Mouse (Mus musculus): ENCODE results near the gene Pom121. TPM values are rescaled to one million over a fixed set of nuclear protein-coding genes. Genes with fewer than 3 reads are reported as not detected.
A peak's percentile ranks its signal among the peaks of the same experiment; 100 is the strongest.

The Pom121 gene
- polyA plus RNA-seq, 2 experiments: 5.4 to 7.6 TPM

DNA sequence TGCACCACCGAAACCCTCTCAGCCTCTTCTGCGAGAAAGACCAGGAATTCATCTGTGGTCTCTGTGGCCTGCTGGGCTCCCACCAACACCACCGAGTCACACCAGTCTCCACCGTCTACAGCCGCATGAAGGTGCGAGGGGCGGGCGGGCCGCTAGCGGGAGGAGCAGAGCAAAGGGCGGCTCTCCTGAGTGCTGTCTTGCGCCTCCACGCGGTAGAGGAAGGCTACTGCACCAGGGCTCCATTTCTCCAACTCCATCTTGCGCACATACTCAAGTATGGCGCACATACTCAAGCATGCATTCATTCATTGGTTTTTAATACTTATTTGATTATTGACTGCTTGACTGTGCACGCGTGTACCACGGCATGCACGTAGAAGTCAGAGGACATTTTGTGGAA lies 40.8 kb downstream of the Pom121 start:
- Histone ChIP-seq H3K27ac (no peak overlapping the region), H3K9ac (replicated peaks) (no peak overlapping the region), H3K27me3 (ENCODE audit: control insufficient read depth, insufficient read depth, low read length) (no peaks in the 10 kb centered on the region; the same call in 1 of the 2 replicates), H3K4me3 (ENCODE audit: insufficient read depth in 1 of 2, low read depth in 2 of 2, low read length in 2 of 2) (no peak overlapping the region), H3K4me2 (ENCODE audit: low read depth) (no peak overlapping the region), H3K36me3 (replicated peaks; ENCODE audit: control insufficient read depth, insufficient read depth, low read depth) (no peaks in the 10 kb centered on the region), H3K4me1 (replicated peaks; ENCODE audit: control insufficient read depth in 2 of 2, insufficient read depth in 2 of 2, low read length in 1 of 2) (no peaks in the 10 kb centered on the region), H3K9me3 (ENCODE audit: control insufficient read depth, low read length) (no peaks in the 10 kb centered on the region)
- 17% methylated on average over 20 of the region's 20 CpGs for WGBS (ENCODE audit: insufficient replicate concordance)
- DNase-seq (ENCODE audit: low read depth in 3 of 3, low spot score in 3 of 3) (peak in 1 of 3 experiments; percentile 16), ATAC-seq (ENCODE audit: insufficient read depth) (no peak)
- TF ChIP-seq CTCF (IDR thresholded peaks at IDR 0.05; ENCODE audit: low read depth): peak; percentile 72
- no peak for TF ChIP-seq EP300 (IDR thresholded peaks at IDR 0.05; ENCODE audit: low read depth)

GRCm38 (mm10) chr5:135352995-135353394 lies 41.4 kb downstream of the Pom121 start, which contains the start of gene Trim50:
TSS of gene Trim50 (plus strand) at chr5:135353295.
- no peak for TF ChIP-seq CTCF (IDR thresholded peaks at IDR 0.05; ENCODE audit: low read depth)
- no peak for TF ChIP-seq EP300 (IDR thresholded peaks at IDR 0.05; ENCODE audit: low read depth)
- H3K36me3 ChIP-seq (replicated peaks; ENCODE audit: control insufficient read depth, insufficient read depth, low read depth): no peaks in the 10 kb centered on the region
- no peak within 1 kb of the TSS for H3K4me2 ChIP-seq (ENCODE audit: low read depth)
- WGBS (ENCODE audit: insufficient replicate concordance): 49% methylated on average over 9 of the region's 9 CpGs
- no peaks in the 10 kb centered on the region for H3K9me3 ChIP-seq (ENCODE audit: control insufficient read depth, low read length)
- H3K4me3 ChIP-seq (ENCODE audit: insufficient read depth in 1 of 2, low read depth in 2 of 2, low read length in 2 of 2): no peak within 1 kb of the TSS
- no peak for DNase-seq (ENCODE audit: low read depth in 3 of 3, low spot score in 3 of 3)
- H3K9ac ChIP-seq (replicated peaks): no peak within 1 kb of the TSS
- ATAC-seq (ENCODE audit: insufficient read depth): no peak
- no peaks in the 10 kb centered on the region; the same call in 1 of the 2 replicates for H3K27me3 ChIP-seq (ENCODE audit: control insufficient read depth, insufficient read depth, low read length)
- no peaks in the 10 kb centered on the region for H3K4me1 ChIP-seq (replicated peaks; ENCODE audit: control insufficient read depth in 2 of 2, insufficient read depth in 2 of 2, low read length in 1 of 2)
- H3K27ac ChIP-seq: no peak within 1 kb of the TSS

DNA sequence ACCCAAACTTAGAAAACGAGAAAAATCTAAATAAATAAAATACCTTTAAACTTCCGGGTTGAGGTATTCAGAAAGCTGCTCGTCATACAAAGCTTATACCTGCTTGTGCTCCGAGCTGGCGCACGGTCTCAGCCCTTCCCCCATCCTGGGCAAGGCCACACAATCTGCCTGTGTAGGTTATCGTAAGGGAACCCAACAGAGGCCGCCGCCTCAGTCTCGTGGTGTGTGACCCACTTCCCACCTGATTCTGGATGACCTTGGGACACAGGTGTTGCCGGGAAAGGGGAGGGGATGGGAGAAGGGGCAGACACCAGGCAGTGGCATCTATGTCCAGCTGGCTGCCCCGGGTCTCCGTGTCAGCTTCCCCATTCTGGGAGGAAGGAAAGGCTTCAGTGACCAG lies 42.7 kb downstream of the Pom121 start:
- Histone ChIP-seq H3K9ac (replicated peaks) (no peak overlapping the region), H3K9me3 (ENCODE audit: control insufficient read depth, low read length) (no peaks in the 10 kb centered on the region), H3K27ac (no peak overlapping the region), H3K4me1 (replicated peaks; ENCODE audit: control insufficient read depth in 2 of 2, insufficient read depth in 2 of 2, low read length in 1 of 2) (no peaks in the 10 kb centered on the region), H3K27me3 (ENCODE audit: control insufficient read depth, insufficient read depth, low read length) (no peaks in the 10 kb centered on the region; the same call in 1 of the 2 replicates), H3K4me3 (ENCODE audit: insufficient read depth in 1 of 2, low read depth in 2 of 2, low read length in 2 of 2) (no peak overlapping the region), H3K36me3 (replicated peaks; ENCODE audit: control insufficient read depth, insufficient read depth, low read depth) (no peaks in the 10 kb centered on the region), H3K4me2 (ENCODE audit: low read depth) (no peak overlapping the region)
- TF ChIP-seq CTCF (IDR thresholded peaks at IDR 0.05; ENCODE audit: low read depth) (no peak), EP300 (IDR thresholded peaks at IDR 0.05; ENCODE audit: low read depth) (no peak)
- DNase-seq (ENCODE audit: low read depth in 3 of 3, low spot score in 3 of 3) (no peak), ATAC-seq (ENCODE audit: insufficient read depth) (no peak)
- 59% methylated on average over 13 of the region's 13 CpGs for whole genome bisulfite sequencing (ENCODE audit: insufficient replicate concordance)

- no peak for ATAC-seq (ENCODE audit: insufficient read depth)
- H3K9ac ChIP-seq (replicated peaks): no peak within 1 kb of the TSS
- TF ChIP-seq CTCF (IDR thresholded peaks at IDR 0.05; ENCODE audit: low read depth) (no peak), EP300 (IDR thresholded peaks at IDR 0.05; ENCODE audit: low read depth) (no peak)
- no peak within 1 kb of the TSS for H3K27ac ChIP-seq
- no peak within 1 kb of the TSS for H3K4me2 ChIP-seq (ENCODE audit: low read depth)
- H3K36me3 ChIP-seq (replicated peaks; ENCODE audit: control insufficient read depth, insufficient read depth, low read depth): no peaks in the 10 kb centered on the region
- H3K4me3 ChIP-seq (ENCODE audit: insufficient read depth in 1 of 2, low read depth in 2 of 2, low read length in 2 of 2): no peak within 1 kb of the TSS
- H3K27me3 ChIP-seq (ENCODE audit: control insufficient read depth, insufficient read depth, low read length): no peaks in the 10 kb centered on the region
- H3K9me3 ChIP-seq (ENCODE audit: control insufficient read depth, low read length): no peaks in the 10 kb centered on the region
- WGBS (ENCODE audit: insufficient replicate concordance): 80% methylated on average over 35 of the region's 35 CpGs
- DNase-seq (ENCODE audit: low read depth in 3 of 3, low spot score in 3 of 3): no peak
- 0 out of 4 replicates have a peak, but pooled peaks cover 0 to 2% of the 10 kb centered on the region in 2 experiments for H3K4me1 ChIP-seq (replicated peaks; ENCODE audit: control insufficient read depth in 2 of 2, insufficient read depth in 2 of 2, low read length in 1 of 2)
Observed at GRCm38 (mm10) chr5:135349862-135350261, 44.5 kb downstream of the Pom121 start, which contains the start of gene Fkbp6. TSS of gene Fkbp6 (minus strand) at chr5:135350044.

DNA sequence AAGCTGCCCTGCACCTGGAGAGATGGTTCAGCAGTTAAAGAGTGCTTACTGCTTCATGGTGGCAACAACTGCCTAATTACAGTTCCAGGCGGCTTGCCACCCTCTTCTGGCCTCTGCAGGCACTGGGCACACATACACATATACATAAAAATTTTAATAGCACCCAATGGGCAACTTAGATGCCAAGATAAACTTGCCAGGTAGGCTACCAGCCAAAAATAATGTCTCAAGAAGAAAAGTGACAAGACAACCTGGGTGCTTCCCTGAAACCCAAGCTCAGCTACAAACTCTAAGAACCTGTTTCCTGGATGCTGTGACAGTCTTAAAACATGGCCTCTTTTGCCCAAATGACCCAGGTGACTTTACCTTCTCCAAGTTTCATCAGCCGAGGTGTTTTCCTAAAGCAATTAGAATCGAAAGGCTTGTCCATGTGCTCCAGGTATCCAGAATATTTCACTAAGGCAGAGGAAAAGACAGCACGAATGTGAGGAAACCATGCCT lies 46.8 kb downstream of the Pom121 start:
- TF ChIP-seq EP300 (IDR thresholded peaks at IDR 0.05; ENCODE audit: low read depth): no peak
- TF ChIP-seq CTCF (IDR thresholded peaks at IDR 0.05; ENCODE audit: low read depth): no peak
- ATAC-seq (ENCODE audit: insufficient read depth) (no peak), DNase-seq (ENCODE audit: low read depth in 3 of 3, low spot score in 3 of 3) (no peak)
- H3K27ac ChIP-seq: no peak overlapping the region
- H3K9me3 ChIP-seq (ENCODE audit: control insufficient read depth, low read length): no peaks in the 10 kb centered on the region
- WGBS (ENCODE audit: insufficient replicate concordance): 43% methylated on average over 4 of the region's 4 CpGs
- H3K36me3 ChIP-seq (replicated peaks; ENCODE audit: control insufficient read depth, insufficient read depth, low read depth): no peaks in the 10 kb centered on the region
- H3K4me2 ChIP-seq (ENCODE audit: low read depth): no peak overlapping the region
- no peaks in the 10 kb centered on the region for H3K27me3 ChIP-seq (ENCODE audit: control insufficient read depth, insufficient read depth, low read length)
- no peak overlapping the region; the same call in 1 of the 2 replicates for H3K9ac ChIP-seq (replicated peaks)
- 0 out of 4 replicates have a peak, but pooled peaks cover 0 to 2% of the 10 kb centered on the region in 2 experiments for H3K4me1 ChIP-seq (replicated peaks; ENCODE audit: control insufficient read depth in 2 of 2, insufficient read depth in 2 of 2, low read length in 1 of 2)
- no peak overlapping the region for H3K4me3 ChIP-seq (ENCODE audit: insufficient read depth in 1 of 2, low read depth in 2 of 2, low read length in 2 of 2)
